Mouse (Mus musculus) brain, embryonic 14.5 days (tissue): Measurements from ENCODE around the gene Fgf11. TPM values are rescaled to one million over a fixed set of nuclear protein-coding genes. Genes with fewer than 3 reads are reported as not detected.
A peak's percentile ranks its signal among the peaks of the same experiment; 100 is the strongest.

ENCODE experiments used
- DNase-seq: peaks from one replicate; pipeline ENCODE4 v3.0.0-alpha.2; 2011; ENCODE audit warnings: low read depth
- CTCF ChIP-seq: fragments of 200-500 bp; IDR thresholded peaks from 2 replicates; pipeline ENCODE4 v1.5.1; 2012; ENCODE audit warnings: inconsistent platforms, mild to moderate bottlenecking, moderate library complexity, borderline replicate concordance; ENCODE audit not compliant: insufficient read depth, insufficient read length; ENCODE audit errors: extremely low read depth
- POLR2A ChIP-seq: fragments of 200-500 bp; IDR thresholded peaks from 2 replicates; pipeline ENCODE4 v1.6.1; 2012; ENCODE audit warnings: mild to moderate bottlenecking, inconsistent platforms, borderline replicate concordance; ENCODE audit not compliant: poor library complexity, insufficient read depth, insufficient read length, severe bottlenecking; ENCODE audit errors: extremely low read depth
- polyA plus RNA-seq: library from polyadenylated mRNA; depleted of rRNA; stranded (reverse); fragments of >200 nt; gene quantifications from 2 replicates; pipeline ENCODE4 v1.2.3, GENCODE M21; 2012

Gene Fgf11
- polyA plus RNA-seq, 1 experiment = 20.4 TPM

DNA sequence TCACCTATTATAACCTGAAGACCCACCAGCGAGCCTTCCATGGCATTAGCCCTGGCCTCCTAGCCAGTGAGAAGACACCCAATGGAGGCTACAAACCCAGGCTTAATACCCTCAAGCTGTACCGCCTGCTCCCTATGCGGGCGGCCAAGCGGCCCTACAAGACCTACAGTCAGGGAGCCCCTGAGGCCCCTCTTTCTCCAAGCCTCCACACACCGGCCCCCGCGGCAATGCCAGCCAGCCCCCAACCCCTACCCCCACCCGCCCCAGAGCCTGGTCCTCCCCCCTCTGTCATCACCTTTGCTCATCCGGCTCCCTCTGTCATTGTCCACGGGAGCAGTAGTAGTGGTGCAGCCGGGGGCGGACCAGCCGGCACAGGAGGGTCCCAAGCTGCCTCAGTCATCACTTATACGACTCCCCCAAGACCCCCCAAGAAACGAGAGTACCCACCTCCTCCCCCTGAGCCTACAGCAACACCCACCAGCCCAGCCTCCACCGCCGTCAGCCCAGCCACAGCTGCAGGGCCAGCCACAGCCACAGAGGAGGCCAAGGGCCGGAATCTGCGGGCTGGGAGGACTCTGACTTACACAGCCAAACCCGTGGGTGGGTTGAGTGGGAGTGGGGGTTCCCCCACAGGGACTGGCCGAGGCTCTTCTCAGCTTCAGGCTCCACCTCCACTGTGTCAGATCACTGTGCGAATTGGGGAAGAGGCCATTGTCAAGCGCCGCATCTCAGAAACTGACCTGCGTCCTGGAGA, 24.0 kb downstream of the Fgf11 start:
- no peak for DNase-seq
- TF ChIP-seq POLR2A (no peak), CTCF (no peak)

DNA sequence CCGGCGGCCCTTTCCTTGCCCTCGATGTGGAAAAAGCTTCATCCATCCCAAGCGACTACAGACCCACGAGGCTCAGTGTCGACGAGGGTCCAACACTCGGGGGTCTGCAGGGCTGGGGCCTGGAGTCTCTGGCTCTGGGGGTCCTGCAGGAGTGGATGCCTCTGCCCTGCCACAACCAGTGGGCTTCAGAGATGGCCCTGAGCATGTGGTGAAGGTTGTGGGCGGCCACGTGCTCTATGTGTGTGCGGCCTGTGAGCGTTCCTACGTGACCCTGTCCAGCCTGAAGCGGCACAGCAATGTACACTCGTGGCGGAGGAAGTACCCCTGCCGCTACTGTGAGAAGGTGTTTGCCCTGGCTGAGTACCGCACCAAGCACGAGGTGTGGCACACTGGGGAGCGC, 25.2 kb downstream of the Fgf11 start:
- TF ChIP-seq CTCF = no peak
- no peak for TF ChIP-seq POLR2A
- no peak for DNase-seq

DNA sequence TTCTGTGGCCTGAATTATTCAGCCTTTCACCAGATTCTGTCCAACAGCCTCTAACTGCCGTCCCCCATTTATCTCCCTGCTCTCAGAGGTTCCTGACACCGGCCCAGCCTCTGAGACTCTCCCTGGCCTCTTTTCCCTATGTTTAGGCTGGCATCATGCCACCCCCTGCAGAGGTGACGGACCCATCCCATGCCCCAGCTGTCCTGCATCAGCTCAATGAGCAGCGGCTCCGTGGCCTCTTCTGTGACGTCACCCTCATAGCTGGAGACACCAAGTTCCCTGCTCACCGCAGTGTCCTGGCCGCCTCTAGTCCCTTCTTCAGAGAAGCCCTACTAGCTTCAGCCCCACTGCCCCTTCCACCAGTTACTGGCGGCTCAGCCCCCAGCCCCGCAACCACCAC, 25.9 kb downstream of the Fgf11 start:
- no peak for TF ChIP-seq POLR2A
- no peak for TF ChIP-seq CTCF
- DNase-seq = no peak

DNA sequence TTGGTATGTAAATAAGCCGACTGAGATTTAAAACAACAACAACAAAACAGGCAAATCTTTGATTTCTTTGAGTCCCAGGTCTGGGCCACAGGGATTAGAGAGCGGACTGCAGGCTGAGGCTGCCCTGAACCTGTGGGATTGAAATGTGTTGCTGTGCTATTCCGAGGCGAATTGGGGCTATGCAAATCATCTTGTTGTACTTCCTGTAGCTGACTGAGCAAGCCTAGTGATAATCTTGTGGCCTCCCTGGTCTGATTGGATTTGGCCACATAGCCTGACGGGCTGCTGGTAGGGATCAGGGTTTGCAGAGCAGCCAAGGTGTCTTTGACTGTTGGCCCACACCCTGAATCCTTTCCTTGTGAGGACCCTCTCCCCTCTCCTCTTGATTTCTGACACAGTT, 26.7 kb downstream of the Fgf11 start:
- TF ChIP-seq POLR2A = no peak
- no peak for TF ChIP-seq CTCF
- DNase-seq = no peak

DNA sequence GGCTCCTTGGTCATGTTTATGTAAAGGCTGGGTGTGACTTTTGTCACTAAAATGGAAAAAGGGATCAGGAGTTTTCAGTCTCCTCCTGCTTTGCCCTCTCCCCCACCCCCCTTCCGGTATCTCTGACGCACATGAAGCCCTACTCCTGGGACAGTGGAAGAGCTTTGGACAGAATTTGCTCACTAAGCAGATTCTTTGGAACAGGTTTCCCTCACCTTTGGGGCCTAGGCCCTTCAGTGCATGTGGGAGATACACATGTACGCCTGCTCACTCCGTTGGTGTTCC, 34.1 kb downstream of the Fgf11 start:
- no peak for DNase-seq

DNA sequence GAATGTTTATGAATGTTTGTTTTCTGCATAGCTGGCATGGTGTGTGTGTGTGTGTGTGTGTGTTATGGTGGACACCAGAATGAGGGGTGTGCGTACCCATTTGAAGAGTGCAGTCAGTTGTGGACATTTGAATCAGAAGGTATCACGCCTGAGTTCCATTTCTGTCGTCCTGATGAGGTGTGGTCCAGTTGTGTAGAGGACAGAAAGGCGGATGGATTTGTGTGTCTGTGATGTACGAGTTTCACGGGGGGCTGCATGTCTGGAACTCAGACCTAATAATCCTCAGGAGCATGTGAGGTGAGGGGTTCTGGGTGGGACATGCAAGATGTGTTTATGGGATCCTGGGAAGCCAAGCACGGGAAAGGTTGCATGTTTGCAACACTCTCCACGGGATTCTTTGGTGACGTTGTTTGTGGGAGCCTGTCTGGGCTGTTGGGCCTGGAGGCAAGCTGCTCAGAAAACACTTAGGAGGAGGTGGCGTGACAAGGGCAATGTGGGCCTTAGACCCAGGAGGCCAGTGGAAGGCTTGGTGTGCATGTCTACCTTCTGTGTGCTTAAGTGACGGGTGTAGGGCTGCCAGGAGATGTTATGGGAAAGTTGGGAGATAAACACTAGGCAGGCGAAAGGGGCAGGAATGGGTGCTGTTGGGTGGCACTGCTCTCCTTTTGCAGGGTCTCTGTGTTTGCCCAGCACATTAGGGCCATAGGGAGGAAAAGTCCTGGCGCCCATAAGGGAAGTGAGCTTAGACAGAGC, 34.6 kb downstream of the Fgf11 start:
- DNase-seq = no peak
- TF ChIP-seq POLR2A (no peak), CTCF (no peak)

More for the DNA sequence above, 34.1 kb downstream of the Fgf11 start:
- no peak for TF ChIP-seq CTCF
- no peak for TF ChIP-seq POLR2A

DNA sequence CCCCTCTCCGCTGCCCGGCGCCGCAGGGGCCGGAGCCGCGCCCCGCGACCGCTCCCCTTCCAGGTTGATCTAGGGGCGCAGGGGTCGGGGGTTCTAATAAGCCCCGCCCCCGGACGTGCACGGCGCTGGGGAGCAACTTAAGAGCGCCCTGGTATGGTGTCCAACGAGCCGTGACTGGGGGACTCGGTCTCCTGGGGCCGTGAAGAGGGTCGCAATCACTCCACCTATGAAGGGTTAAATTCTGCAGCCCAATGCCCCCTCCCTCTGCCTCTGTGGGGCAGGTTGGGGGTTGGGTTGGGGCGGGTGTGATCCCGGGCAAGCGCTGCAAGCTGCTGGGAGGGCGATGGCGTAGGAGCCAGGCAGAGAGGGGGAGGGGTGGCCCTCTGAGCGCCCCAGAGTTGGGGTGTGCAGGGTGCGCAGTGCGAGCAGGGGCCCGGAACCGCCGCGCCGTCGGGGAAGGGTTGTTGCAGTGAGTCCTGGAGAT, 35.5 kb downstream of the Fgf11 start:
- peak; percentile 70 for DNase-seq
- no peak for TF ChIP-seq CTCF
- 0 out of 2 replicates have a peak, but pooled peaks have one; percentile 9 for TF ChIP-seq POLR2A

DNA sequence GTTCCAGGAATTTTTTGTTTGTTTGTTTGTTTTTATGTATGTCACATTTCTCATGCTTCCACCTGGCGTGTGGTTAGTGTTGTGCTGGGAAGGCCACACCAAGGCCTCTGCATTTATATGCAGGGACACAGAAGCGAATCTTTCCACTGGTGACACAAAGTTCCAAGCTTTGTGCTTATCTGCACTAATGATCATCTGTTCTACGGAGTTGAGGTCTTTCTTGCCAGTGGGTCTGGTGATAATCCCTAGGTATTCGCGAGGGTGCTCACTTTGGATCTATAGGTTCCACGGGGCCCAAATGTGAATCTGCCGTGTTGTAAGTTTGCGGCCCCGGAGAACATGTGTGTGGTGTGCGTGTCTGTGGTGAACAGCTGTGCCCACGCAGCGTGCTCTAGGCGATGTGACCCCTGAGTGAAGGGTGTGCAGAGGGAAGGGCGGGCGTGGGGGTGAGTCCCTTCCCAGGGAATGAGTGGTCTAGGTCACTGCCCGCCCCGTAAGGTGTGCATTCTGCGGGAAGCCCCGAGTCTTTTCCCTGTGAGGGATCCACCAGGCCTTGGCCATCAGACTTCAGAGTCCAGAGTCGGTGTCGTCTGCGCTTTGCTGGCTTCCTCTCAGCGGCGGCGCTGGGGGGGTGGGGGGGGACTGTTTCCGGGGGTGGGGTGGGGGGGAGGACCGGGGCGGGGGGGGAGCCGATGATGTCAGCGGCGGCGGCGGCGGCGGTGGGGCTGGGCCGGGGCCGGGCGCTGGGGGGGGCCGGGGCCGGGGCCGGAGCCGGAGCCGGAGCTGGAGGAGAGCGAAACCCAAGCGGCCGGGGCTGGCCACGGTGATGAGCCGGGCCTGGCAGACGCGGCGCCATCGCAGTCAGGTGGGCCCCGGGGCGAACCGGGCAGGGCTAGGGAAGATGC, 36.2 kb downstream of the Fgf11 start, which contains the start of gene Zbtb4:
TSS of gene Zbtb4 (plus strand) at position 692 of the 905 bp plus-strand sequence.
- TF ChIP-seq CTCF = no peak
- no peak for TF ChIP-seq POLR2A
- peak; percentile 31 for DNase-seq

DNA sequence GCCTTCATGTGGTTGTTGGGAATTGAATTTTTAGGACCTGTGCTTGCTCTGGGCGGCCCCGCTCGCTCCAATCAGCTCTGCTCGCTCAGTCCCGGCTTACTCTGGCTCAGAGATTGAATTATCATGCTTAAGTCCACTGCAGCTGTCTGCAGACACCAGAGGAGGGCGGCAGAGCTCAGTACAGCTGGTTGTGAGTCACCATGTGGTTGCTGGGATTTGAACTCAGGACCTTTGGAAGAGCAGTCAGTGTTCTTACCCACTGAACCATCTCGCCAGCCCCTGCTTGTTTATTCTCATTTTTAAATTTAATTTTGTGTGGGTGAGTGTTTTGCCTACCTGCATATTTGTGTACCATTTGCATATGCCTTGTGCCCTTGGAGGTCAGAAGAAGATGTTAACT, 38.1 kb downstream of the Fgf11 start:
- DNase-seq = no peak
- TF ChIP-seq CTCF = peak; percentile 20; the same call in 1 of the 2 replicates
- no peak for TF ChIP-seq POLR2A

DNA sequence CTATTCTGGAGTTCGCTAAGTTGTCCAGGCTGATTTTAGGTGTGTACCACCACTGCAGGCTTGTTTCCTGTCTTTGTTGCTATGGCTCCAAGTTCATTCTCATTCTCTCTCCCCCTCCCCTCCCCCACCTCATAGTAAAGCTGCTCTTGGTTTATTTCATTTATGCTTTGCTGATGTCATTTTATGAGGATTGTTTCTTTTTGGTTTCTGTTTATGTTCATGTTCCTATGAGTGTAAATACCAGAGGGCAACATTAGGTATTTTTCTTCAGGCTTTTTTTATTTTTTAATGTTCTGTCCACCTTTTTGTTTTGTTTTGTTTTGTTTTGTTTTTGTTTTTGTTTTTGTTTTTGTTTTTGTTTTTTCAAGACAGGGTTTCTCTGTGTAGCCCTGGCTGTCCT, 39.8 kb downstream of the Fgf11 start, which contains the start of gene Slc35g3:
TSS of gene Slc35g3 (minus strand) at position 101 of the 400 bp plus-strand sequence.
- no peak for DNase-seq
- TF ChIP-seq POLR2A (no peak), CTCF (no peak)

DNA sequence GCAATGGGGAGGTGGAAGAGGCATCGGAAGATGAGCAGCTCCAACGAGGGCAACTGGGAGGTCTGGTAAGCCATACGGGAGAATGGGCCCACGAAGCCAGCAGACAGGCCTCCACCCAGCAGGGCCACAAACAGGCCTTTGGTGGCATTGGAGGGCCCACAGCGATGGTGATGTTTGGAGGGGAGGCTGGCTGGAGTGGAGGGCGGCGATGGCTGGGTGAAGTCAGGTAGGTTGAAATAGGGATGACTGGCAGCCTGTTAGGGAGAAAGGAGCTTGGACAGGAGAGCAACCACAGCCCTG, 40.8 kb downstream of the Fgf11 start:
- TF ChIP-seq POLR2A (no peak), CTCF (no peak)
- no peak for DNase-seq
